Mouse (Mus musculus): ENCODE data around the gene Zfp457. TPM values are rescaled to one million over a fixed set of nuclear protein-coding genes. Genes with fewer than 3 reads are reported as not detected.
"Not testable (repeated sequence)": the region's sequence is repeated elsewhere in the genome, so short reads cannot be mapped to it uniquely, and the experiment has no call there.

The Zfp457 gene
- polyA plus RNA-seq, 2 experiments: 0.24 to 0.44 TPM

GRCm38 (mm10) chr13:67332019-67332724, 25.9 kb upstream of the Zfp457 start, which contains the start of gene Zfp595:
Gene Zfp595, minus strand, starts transcription at chr13:67332570.
- peak within 1 kb of the TSS; percentile 57 for H3K4me2 ChIP-seq (ENCODE audit: low read depth)
- H3K9ac ChIP-seq (replicated peaks): peak within 1 kb of the TSS; percentile 74
- peak; percentile 92 for ATAC-seq (ENCODE audit: insufficient read depth)
- H3K4me1 ChIP-seq (replicated peaks; ENCODE audit: control insufficient read depth in 2 of 2, insufficient read depth in 2 of 2, low read length in 1 of 2): 0 out of 4 replicates have a peak, but pooled peaks cover 0 to 6% of the 10 kb centered on the region in 2 experiments
- WGBS (ENCODE audit: insufficient replicate concordance): 15% methylated on average over 17 of the region's 17 CpGs
- no peak for TF ChIP-seq EP300 (IDR thresholded peaks at IDR 0.05; ENCODE audit: low read depth)
- TF ChIP-seq CTCF (IDR thresholded peaks at IDR 0.05; ENCODE audit: low read depth): peak; percentile 79
- H3K27me3 ChIP-seq (ENCODE audit: control insufficient read depth, insufficient read depth, low read length): no peaks in the 10 kb centered on the region
- DNase-seq (ENCODE audit: low read depth in 3 of 3, low spot score in 3 of 3): peak; percentile 79 to 89 (median 80)
- no peaks in the 10 kb centered on the region for H3K36me3 ChIP-seq (replicated peaks; ENCODE audit: control insufficient read depth, insufficient read depth, low read depth)
- H3K9me3 ChIP-seq (ENCODE audit: control insufficient read depth, low read length): no peaks in the 10 kb centered on the region
- peak within 1 kb of the TSS; percentile 55 to 95 for H3K4me3 ChIP-seq (ENCODE audit: insufficient read depth in 1 of 2, low read depth in 2 of 2, low read length in 2 of 2)
- no peak within 1 kb of the TSS for H3K27ac ChIP-seq

GRCm38 (mm10) chr13:67306718-67307117, 433 bp upstream of the Zfp457 start:
- no peak for DNase-seq (ENCODE audit: low read depth in 3 of 3, low spot score in 3 of 3)
- Histone ChIP-seq H3K4me1 (replicated peaks; ENCODE audit: control insufficient read depth in 2 of 2, insufficient read depth in 2 of 2, low read length in 1 of 2) (peaks cover 4 to 5% of the 10 kb centered on the region in 2 experiments; a peak in 1 of 4 replicates), H3K4me2 (ENCODE audit: low read depth) (peak overlapping the region; percentile 82), H3K27me3 (ENCODE audit: control insufficient read depth, insufficient read depth, low read length) (no peaks in the 10 kb centered on the region), H3K4me3 (ENCODE audit: insufficient read depth in 1 of 2, low read depth in 2 of 2, low read length in 2 of 2) (peak overlapping the region; percentile 74 to 75), H3K9me3 (ENCODE audit: control insufficient read depth, low read length) (no peaks in the 10 kb centered on the region), H3K27ac (no peak overlapping the region), H3K9ac (replicated peaks) (peak overlapping the region; percentile 71; the same call in 1 of the 2 replicates), H3K36me3 (replicated peaks; ENCODE audit: control insufficient read depth, insufficient read depth, low read depth) (no peaks in the 10 kb centered on the region)
- 24% methylated on average over 5 of the region's 5 CpGs for WGBS (ENCODE audit: insufficient replicate concordance)
- peak; percentile 32; the same call in 1 of the 2 replicates for ATAC-seq (ENCODE audit: insufficient read depth)
- TF ChIP-seq EP300 (IDR thresholded peaks at IDR 0.05; ENCODE audit: low read depth): no peak
- no peak for TF ChIP-seq CTCF (IDR thresholded peaks at IDR 0.05; ENCODE audit: low read depth)

GRCm38 (mm10) chr13:67278314-67278713, 28.0 kb downstream of the Zfp457 start, which contains the start of gene Zfp458:
Gene Zfp458, minus strand, starts transcription at chr13:67278466.
- Histone ChIP-seq H3K27me3 (ENCODE audit: control insufficient read depth, insufficient read depth, low read length) (no peaks in the 10 kb centered on the region), H3K4me3 (ENCODE audit: insufficient read depth in 1 of 2, low read depth in 2 of 2, low read length in 2 of 2) (no peak within 1 kb of the TSS), H3K4me2 (ENCODE audit: low read depth) (no peak within 1 kb of the TSS), H3K36me3 (replicated peaks; ENCODE audit: control insufficient read depth, insufficient read depth, low read depth) (no peaks in the 10 kb centered on the region), H3K4me1 (replicated peaks; ENCODE audit: control insufficient read depth in 2 of 2, insufficient read depth in 2 of 2, low read length in 1 of 2) (no peaks in the 10 kb centered on the region), H3K27ac (no peak within 1 kb of the TSS), H3K9me3 (ENCODE audit: control insufficient read depth, low read length) (no peaks in the 10 kb centered on the region), H3K9ac (replicated peaks) (no peak within 1 kb of the TSS)
- 41% methylated on average over 7 of the region's 7 CpGs for WGBS (ENCODE audit: insufficient replicate concordance)
- no peak for TF ChIP-seq EP300 (IDR thresholded peaks at IDR 0.05; ENCODE audit: low read depth)
- TF ChIP-seq CTCF (IDR thresholded peaks at IDR 0.05; ENCODE audit: low read depth): no peak
- no peak for ATAC-seq (ENCODE audit: insufficient read depth)
- DNase-seq (ENCODE audit: low read depth in 3 of 3, low spot score in 3 of 3): peak in 1 of 3 experiments; percentile 45

- peak overlapping the region; percentile 70 for H3K4me2 ChIP-seq (ENCODE audit: low read depth)
- H3K36me3 ChIP-seq (replicated peaks; ENCODE audit: control insufficient read depth, insufficient read depth, low read depth); H3K27ac ChIP-seq; H3K9me3 ChIP-seq (ENCODE audit: control insufficient read depth, low read length); H3K27me3 ChIP-seq (ENCODE audit: control insufficient read depth, insufficient read depth, low read length); H3K4me1 ChIP-seq (replicated peaks; ENCODE audit: control insufficient read depth in 2 of 2, insufficient read depth in 2 of 2, low read length in 1 of 2); DNase-seq (ENCODE audit: low read depth in 3 of 3, low spot score in 3 of 3): not testable (repeated sequence)
- ATAC-seq (ENCODE audit: insufficient read depth): peak; percentile 44; the same call in 1 of the 2 replicates
- H3K9ac ChIP-seq (replicated peaks): peak overlapping the region; percentile 82
- whole genome bisulfite sequencing (ENCODE audit: insufficient replicate concordance): 32% methylated on average over 8 of the region's 9 CpGs
- peak overlapping the region; percentile 80 to 81 for H3K4me3 ChIP-seq (ENCODE audit: insufficient read depth in 1 of 2, low read depth in 2 of 2, low read length in 2 of 2)
Measured at GRCm38 (mm10) chr13:67269383-67270065, 36.8 kb downstream of the Zfp457 start.
